Mouse (Mus musculus): ENCODE data around the gene Elovl6.
A peak's percentile ranks its signal among the peaks of the same experiment; 100 is the strongest.

The Elovl6 gene

DNA sequence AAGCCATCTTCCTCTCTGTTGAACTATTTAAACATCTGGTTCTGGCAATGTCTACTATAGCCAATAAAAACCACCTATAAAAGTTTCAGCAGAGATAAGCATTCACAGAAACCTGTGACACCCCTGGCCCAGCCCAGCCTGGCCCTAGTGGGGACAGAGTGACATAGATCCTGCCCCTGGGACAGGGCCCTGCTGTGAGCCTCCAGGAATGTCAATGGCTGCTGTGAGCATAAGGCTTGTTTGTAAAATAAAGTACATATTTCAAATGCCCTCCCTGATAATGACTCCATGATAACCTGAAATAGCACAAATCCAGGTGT lies 118.1 kb downstream of the Elovl6 start:
- no peak for DNase-seq

DNA sequence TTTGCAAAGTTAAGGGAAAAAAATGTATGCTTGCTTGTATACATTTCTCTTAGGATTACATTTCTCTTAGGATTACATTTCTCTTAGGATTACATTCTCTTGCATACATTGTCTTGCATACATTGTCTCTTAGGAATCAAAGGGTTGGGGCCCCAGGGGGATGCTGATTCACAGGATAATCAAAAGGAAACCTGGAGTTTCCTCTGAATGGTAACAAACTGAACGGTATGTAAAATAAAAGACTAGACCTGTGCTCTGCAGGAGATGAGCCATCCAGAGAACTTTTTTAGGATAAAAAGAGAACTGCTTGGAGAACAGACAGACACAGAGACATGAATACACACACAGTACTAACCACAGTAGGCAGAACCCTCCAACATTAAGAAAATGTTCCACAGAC lies 118.8 kb downstream of the Elovl6 start:
- no peak for DNase-seq

DNA sequence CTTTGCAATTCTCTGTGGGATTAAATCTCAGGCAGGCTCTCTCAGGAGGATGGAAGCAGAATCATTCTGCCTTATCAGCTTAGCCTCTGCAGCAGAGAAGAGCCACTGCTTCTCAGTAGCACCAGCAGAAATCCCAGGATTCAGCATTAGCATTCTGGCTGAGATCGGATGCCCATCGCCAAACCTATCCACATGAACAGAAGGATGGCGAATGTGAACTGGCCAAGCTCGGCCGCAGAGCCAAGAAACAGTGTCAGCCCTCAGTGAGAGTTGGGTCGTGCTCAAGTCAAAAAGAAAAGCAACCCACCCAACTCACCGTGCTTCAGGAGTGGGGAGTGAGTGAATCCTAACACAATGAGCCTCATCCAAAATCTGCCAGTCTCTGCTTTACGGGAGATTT lies 119.6 kb downstream of the Elovl6 start:
- DNase-seq, result no peak

DNA sequence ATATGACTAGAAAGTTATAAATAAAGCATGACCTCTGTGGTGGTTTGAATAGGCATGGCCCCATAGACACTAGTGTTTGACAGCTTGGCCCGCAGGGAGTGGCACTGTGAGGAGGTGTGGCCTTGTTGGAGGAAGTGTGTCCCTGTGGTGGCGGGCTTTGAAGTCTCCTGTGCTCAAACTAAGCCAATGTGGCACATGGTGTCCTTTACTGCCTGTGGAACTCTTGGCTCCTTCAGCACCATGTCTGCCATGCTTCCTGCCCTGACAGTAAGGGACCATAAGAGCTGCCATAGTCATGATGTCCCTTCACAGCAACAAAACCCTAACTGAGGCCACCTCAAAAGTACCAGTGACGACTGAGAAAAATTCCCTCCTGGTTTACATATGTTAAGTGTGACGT lies 120.3 kb downstream of the Elovl6 start:
- no peak for DNase-seq

DNA sequence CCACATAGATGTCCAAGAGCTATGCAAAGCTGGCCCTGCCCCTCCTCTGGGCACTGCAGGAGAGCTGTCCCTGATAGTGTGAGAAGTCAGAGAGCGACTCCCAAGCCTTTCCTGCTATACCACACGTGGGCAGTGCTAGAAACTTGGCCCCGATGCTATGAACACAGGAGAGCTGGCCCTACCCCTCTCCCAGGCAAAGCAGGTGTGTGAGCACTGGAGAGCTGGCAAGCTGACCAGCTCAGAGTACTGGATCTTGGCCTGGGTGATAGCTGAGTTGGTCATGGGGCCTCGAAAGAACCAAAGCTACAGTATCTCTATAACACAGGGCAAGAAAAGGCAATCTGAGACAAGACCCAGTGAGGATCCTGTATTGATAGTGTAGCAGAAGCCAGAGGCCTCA lies 124.4 kb downstream of the Elovl6 start:
- DNase-seq, result no peak

DNA sequence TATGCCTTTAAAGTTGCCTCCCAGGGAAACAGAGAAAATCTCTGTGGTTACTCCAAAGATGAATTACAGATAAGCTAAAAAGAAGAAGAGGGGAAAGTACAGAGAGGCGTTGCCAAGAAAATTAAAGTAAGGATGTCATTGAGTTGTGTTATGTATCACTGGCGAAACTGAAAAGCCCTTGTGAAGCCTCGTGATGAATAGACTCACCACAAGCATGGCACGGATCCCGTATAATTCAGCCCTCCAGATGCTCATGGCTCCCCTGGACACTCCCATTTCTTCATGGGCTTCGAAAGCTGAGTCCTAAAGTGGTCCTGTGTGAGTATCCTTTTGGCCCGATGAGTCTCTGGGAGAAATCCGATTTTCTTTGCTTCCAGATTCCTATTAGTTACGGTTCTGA lies 125.1 kb downstream of the Elovl6 start:
- no peak for DNase-seq

DNA sequence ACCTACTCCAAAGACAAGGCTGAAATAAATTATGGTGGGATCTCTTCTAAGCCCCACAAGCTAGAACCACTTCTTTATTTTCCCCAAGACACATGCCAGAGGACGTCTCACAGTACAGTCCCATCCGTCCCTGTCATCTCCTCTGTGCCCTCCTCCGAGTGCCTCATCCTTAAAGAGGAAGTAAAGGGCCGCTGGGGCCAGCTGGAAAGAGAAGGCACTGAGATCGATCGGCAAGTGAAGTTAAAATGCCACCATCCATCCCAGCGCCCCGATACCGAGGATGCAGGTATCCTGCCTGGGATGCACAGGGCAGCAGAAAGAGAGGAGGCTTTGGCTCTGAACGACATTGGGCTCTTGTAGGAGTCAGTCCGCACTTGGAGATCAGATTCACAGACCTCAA lies 125.6 kb downstream of the Elovl6 start:
- no peak for DNase-seq

DNA sequence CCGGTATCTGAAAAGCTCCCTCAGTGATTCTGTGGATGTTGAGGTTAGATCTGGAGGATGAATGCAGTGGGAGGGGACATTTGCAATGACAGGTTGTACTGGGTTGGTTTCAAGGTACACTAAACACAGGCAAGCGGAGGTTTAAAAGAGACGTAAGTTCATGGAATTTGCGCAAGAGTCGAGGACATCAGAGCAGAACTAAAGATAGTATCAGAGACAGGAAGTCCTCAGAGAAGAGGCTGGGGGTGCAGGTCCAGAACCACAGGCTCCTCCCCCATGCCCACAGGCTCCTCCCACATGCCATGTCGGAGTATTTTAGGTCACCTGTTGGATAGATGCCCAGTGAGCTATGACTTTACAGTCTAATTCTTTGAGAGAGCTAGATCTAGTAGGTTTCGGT lies 126.6 kb downstream of the Elovl6 start:
- no peak for DNase-seq

DNA sequence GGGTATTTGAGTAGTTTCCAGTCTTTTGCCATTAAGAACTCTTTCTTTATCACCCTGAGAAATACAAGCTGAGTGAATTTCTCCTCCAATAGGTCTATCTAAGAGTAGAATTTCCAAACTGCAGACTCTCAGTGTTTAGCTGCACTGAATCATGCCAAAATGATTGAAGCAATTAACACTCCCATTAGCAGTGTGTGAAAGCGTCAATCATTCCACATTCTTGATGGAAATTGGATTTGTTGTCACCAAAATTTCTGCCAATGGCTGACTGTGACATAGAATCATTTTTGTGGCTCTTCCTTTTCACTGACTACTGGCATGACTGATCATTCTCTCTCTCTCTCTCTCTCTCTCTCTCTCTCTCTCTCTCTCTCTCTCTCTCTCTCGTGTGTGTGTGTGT lies 131.8 kb downstream of the Elovl6 start:
- no peak for DNase-seq

DNA sequence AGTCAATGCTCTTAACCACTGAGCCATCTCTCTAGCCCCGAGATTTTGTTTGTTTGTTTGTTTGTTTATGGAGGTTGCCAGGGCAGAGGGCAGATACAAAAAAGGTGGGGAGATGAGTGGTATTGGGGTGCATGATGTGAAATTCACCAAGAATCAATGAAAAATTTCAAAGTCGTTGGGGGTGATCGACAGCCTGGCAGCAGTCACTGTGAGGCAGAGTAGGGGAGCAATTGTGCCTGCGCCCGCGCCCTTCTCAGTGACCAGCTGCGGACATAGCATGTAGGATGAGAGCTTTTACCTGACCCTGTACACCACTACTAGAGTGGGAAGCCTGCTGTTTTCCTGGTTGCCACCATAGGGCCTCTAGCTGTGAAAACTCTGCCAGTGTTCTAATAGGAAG lies 143.8 kb downstream of the Elovl6 start:
- no peak for DNase-seq

DNA sequence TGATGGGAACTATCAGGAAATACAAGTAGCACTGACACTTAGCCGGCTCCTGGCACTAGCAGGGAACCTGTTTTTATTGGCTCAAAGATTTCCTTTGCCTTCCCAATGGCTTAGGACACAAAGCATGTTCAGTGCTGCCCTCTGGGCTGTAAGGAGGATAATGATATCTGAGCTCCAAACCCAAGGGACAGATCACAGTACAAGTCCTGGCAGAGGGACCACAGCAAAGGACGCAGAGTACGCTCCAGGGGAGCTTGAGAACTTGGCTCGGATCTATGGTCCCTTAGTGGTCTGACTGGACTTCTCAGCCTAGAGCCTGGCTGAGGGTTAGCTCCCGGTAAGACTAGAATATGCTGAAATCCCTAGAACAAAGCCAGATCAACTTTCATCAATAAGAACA lies 148.1 kb downstream of the Elovl6 start:
- peak in 1 of 2 experiments; percentile 33 for DNase-seq

DNA sequence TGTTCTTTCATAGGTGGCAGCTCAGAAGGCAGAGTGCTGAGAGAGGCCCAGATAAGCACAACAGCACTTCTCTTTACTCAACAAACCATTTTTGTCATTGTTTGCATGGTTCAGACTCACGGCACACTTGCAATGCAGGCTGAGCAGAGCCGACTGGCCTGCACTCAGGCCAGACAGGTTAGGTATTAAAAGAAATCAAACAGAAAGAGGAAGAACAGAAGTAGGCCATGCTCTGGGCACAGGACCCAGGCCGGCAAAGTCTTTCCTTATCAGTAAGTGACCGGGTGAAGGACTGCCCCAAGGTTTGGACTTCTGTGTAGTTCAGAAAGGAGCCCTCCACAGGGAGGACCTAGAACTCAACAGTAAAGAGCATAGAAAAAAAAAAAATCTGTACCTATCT lies 149.7 kb downstream of the Elovl6 start:
- DNase-seq, result peak in 1 of 2 experiments; percentile 9

DNA sequence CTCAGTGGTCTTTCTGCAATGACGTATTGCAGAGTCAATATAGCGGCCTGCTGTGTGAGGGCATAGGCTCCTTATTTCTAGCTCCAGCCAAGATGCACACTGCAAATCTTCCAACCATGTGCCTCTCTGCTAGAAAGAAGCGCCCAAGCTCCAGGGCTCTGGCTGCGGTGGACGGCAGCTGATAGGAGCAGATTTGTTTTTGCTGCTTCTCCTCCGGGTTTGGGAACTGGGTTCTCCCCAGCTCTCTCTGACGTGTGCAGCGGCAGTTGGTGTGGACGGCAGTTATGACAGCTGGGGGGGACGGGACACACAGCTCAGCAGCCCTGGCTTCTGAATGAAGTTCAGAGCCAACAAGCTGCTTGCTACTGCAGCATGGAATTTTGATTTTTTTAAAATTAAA lies 150.2 kb downstream of the Elovl6 start:
- peak; percentile 23 to 35 for DNase-seq

DNA sequence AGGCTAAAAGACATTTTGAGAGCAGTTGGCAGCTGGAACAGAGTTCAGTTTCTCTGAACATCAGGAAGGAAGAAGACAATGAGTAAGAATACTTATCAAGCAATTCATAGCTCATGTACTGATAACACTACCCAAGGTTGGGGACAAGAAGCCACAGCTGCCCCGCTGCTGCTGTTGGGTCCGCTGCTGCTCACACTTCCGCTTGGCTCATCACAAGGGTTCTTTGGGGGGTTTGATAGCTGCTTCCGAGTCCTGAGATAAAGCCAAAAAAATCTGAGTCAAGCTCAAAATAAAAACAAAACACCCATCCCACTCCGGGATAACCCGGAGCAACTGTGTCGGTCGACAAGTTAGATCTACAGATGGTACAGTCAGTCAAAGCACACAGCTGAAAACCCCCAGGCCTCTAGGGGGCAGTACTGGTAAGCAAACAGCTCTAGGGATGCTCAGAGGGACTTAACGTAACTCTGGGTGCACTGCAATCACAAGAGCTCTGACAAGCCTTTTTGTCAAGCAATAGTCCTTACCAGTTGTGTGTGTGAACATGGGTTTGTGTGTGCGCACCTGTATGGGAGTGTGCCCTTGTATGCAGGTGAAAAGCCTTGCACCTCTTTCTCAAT lies 151.0 kb downstream of the Elovl6 start:
- DNase-seq, result peak; percentile 42 to 48

DNA sequence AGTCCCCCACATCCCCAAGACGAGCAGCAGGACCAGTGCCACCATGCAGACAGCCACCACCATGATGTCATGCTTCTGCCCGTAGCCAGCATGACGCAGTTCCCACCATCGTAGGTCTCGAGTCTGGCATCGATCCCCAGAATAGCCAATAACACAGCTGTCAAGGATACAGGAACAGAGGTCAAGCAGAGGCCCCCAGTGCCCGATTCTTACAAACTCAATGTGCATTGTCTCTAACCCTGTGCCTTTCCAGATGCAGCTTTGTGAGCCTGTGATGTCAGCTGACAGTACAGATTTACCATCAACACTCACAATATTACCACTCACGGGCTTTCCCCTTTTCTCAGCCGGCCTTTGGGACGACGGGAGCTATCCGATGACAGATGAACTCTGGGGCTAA lies 154.0 kb downstream of the Elovl6 start:
- DNase-seq, result no peak

DNA sequence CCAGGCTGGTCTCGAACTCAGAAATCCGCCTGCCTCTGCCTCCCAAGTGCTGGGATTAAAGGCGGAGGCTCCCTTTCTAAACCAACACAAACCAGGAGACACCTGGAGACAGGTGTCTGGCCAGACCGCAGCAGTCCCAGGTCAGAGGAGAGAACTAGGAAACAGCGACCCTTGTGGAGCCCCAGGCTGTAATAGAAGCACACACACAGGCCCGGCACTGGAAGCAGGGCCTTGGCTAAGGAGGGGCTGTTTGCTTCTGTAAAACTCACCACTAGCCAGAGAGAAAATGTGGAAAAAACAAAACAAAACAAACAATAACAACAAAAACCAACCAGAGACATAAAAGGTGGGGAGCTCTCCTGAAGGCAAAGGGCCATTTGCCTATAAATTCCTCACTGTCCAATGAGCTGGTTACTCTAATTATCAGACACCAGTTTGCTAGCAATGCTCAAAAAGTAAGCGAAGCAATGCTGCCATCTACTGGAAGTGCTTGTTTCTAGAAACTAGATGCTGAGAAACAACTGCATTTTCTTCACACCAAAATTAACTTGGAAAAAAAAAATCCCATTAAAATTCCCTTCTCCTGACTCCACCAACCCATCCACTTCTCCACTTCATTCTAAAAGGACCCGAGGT lies 154.7 kb downstream of the Elovl6 start:
- DNase-seq, result peak; percentile 65 to 71

DNA sequence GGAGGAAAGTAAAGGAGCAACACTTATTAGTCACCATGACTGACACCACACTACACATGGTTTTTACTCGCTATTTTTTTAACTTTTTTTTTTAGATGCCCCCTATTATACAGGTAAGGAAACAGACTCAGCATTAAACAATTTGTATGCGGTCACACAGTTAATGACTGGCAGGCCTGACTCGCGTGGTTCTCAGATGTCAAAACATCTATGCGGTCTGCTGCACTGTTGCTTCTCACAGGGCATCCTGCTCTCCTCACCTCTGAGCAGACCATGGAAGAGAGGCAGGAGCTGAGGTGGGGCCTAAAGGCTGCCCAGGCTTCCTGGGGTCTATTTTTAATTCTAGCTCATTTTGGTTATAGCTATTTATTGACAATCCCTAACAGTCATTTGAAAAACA lies 155.3 kb downstream of the Elovl6 start:
- DNase-seq, result no peak
